Mouse (Mus musculus) adrenal gland (tissue): ENCODE results near the gene Olfr1102.

Experiments
- intact Hi-C: fragments of 180-260 bp; cut with DNase I; formaldehyde crosslinking; loops from one replicate; pipeline ENCODE4 v1.15.1; 2025
- long read RNA-seq, 2 experiments: library from polyadenylated mRNA; unstranded; transcript quantifications; one replicate each; pipeline ENCODE4 v2.0.0; 2020; ENCODE audit warnings: borderline replicate concordance in 1 of 2; ENCODE audit not compliant: insufficient replicate concordance in 1 of 2

The Olfr1102 gene
- long read RNA-seq, experiment 1, result 0 reads
- long read RNA-seq, experiment 2, result 0 reads

- intact Hi-C loops, result no loop called here
Observed at GRCm38 (mm10) chr2:86998098-86998497, at the start of gene Olfr1102. Gene Olfr1102 (plus strand): TSS chr2:86998398.

- intact Hi-C loops, result no loop called here
Observed at GRCm38 (mm10) chr2:86960593-86960992, 37.6 kb upstream of the Olfr1102 start, which contains the start of gene Olfr1099. Gene Olfr1099 (minus strand): TSS chr2:86960693.

GRCm38 (mm10) chr2:86979854-86980253 is 18.3 kb upstream of the Olfr1102 start, which contains the start of gene Olfr1100:
Gene Olfr1100 (minus strand): TSS chr2:86979954.
- intact Hi-C loops, result no loop called here

GRCm38 (mm10) chr2:86991121-86991520 is 7.1 kb upstream of the Olfr1102 start, which contains the start of gene Olfr1101:
Gene Olfr1101 (minus strand): TSS chr2:86991221.
- intact Hi-C loops, result no loop called here

- intact Hi-C loops, result no loop called here
Observed at GRCm38 (mm10) chr2:87026980-87027379, 28.8 kb downstream of the Olfr1102 start, which contains the start of gene Olfr1104. Gene Olfr1104 (minus strand): TSS chr2:87027080.

GRCm38 (mm10) chr2:87036431-87036830 is 38.2 kb downstream of the Olfr1102 start, which contains the start of gene Olfr1105:
Gene Olfr1105 (minus strand): TSS chr2:87036531.
- intact Hi-C loops, result no loop called here

DNA sequence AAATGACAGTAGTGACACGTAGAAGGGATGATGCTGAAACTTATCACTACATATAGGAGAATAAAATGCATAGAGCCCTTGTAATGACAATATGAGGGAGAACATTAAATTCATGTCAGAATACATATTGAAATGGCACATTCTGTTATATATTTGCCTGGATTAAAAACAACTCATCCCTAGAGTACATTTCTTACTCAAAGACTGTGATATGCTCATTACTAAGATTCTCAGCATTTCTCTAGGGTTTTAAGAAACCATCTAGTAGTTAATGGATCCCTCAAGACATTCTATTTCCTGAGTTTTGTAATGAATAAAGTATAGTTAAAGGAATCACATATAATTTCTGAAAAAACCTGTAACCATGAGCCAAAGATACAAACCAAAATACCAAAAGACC is 54.0 kb downstream of the Olfr1102 start, which contains the start of gene Olfr1106:
Gene Olfr1106, minus strand, starts transcription at position 101 of the 400 bp plus-strand sequence.
- intact Hi-C loops, result no loop called here
